Mouse (Mus musculus) frontal cortex, postnatal 10 days (tissue): ENCODE measurements around the gene Syt8.
"Not testable (repeated sequence)": the region's sequence is repeated elsewhere in the genome, so short reads cannot be mapped to it uniquely, and the experiment has no call there.

Source experiments
- DNase-seq, 2 experiments: peaks; one replicate each; pipeline ENCODE4 v3.0.0; 2022; ENCODE audit warnings: low spot score in 2 of 2, mixed read lengths in 1 of 2

Syt8 gene

DNA sequence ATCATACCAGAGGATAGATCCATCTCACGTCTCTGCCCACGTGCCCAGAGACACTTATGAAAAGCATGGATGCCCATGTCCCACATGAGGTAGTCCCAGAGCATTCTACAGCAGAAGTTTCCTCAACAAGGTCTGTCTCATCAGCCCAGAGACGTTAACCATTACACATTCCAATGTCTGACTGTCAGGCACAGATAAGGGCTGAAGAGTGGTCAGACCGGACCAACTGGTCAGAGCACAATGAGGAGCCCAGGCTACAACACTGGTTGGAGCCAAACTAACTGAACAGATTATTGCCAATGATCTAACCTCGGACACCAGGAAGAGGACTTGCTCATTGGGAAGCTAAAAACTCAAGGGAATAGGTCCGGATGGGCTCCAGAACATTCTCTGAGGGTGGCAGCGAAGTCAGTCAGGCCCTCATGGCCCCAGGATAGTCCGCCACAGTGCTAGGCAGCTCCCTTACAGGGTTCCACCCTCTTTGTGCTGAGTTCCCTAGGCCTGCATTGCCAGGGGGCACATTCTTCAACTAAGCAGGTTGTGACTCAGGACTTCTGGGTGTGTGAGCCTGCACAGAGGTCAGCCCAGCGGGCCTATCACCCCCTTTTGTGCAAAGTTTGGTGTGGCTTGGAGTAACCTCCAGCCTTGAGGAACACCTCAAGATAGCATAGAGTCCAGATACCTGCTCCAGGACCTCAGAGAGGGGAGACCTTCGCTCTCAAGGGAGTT lies at the start of gene Syt8:
Gene Syt8, plus strand, starts transcription at position 714 of the 729 bp plus-strand sequence.
- DNase-seq = no peak

GRCm38 (mm10) chr7:142385742-142386403 lies 48.8 kb upstream of the Syt8 start:
- DNase-seq = no peak

- no peak for DNase-seq
These were observed 47.9 kb upstream of the Syt8 start for GRCm38 (mm10) chr7:142386621-142387201.

- peak; percentile 96 to 97 for DNase-seq
These were observed 47.1 kb upstream of the Syt8 start, which contains the start of gene Ctsd for GRCm38 (mm10) chr7:142387419-142388148. Gene Ctsd (minus strand): TSS chr7:142388038.

DNA sequence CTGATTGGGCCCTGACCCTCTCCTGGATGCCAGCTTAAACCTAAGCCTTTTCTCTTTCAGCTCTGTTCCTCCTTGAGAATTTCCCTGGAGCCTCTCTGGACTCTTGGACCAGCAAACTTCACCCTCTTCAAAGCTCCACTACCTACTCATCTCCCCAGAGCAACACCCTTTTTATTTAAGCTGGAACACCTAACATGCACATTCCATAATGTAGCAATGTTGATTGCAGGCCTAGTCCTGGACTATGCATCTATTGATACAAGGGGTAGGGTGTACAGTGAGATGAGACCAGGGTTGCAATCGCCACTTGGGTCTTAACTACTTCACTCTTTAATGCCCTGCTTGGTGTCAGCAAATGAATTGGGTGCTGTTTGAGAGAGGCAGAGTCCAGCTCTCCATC lies 46.5 kb upstream of the Syt8 start:
- DNase-seq = no peak

DNA sequence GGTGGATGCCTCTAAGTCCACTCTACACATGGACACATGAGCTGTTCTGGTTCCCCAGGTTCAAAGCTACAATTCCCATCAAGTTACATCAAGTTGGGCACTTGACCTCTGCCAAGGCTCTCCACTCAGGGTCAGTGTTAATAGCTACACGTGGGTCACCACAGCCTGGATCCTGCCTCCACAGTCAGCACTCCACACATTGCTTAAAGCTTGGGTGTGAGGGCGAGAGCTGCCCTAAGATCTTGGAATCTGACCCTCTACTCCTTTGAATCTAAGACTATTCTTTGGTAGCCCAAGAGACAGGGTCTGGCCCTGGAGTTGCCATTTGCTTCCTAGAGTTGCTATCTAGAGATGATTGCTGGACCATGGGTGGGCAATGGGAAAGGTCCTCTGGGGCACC lies 45.9 kb upstream of the Syt8 start:
- no peak for DNase-seq

DNA sequence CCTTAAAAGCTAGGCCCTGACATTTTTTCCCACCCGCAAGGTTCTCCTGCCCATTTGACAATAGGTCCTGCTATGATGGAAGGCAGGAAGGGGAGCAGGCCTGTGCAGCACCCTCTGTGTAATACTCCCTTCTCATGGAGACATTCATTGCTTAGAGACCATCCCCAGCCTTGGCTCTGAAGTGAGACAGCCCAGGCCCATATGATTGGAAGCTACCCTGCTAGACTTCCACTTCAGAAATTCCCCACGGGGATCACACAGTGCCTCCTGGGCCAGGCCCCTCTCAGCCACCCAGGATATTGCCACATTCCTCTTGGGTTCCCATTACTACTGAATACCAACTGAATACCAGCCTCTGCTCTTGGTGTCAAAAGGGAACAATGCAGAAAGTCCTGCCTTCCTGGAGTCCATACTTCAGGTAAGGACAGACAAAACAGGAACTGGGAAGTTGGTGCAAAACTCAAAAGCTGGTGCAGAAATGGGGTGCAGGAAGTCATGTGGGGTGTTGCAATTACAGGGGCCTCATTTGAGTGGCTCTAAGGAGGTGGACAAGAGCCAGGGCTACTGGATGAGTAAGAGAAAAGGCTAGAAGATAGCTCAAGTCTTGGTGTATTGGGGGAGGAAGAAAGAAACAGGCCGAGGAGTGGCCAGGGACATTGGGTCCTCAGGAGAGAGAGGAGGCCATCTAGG lies 44.5 kb upstream of the Syt8 start:
- no peak for DNase-seq

- no peak for DNase-seq
These were observed 43.5 kb upstream of the Syt8 start for GRCm38 (mm10) chr7:142391108-142391507.

- DNase-seq = no peak
These were observed 43.0 kb upstream of the Syt8 start for GRCm38 (mm10) chr7:142391609-142392008.

- no peak for DNase-seq
These were observed 41.5 kb upstream of the Syt8 start for GRCm38 (mm10) chr7:142393191-142393590.

- no peak for DNase-seq
These were observed 40.1 kb upstream of the Syt8 start for GRCm38 (mm10) chr7:142394261-142395190.

DNA sequence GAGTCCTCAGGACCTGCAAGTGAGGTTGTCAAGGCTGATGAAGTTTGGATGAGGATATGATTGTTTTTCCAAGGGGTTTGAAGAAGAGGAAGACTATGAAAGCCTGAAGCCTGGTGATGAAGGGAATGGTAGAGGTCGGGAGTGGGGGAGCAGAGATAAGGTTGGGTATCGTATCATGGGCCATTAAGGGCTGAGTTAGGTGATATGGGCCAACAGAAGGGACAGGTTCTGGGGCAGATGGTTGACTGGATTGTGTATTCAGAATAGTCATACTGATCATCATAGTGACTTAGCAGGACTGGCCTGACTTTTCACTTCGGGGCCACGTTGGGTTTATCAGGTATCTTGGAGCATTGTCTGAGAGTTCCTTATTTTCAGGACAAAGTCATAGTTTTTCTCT lies 39.2 kb upstream of the Syt8 start:
- DNase-seq = no peak

DNA sequence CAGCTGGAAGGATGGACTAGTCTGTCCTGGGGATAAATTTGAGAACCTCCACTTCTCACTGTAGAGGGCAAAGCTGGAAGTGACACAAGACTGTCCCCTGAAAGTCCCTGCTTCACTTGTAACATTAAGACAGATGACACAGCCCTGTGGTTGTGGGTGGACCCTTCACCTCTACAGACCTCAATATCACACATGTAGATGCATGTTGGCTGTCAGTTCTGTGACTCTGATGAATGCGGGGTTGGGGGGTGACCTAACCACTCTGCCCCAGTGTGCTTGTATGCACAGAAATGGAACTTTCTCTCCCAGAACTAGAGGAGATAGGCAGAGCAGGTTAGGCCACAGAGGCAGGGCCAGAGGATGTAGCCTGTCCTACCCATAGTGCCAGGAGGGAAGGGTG lies 38.0 kb upstream of the Syt8 start:
- DNase-seq = no peak

DNA sequence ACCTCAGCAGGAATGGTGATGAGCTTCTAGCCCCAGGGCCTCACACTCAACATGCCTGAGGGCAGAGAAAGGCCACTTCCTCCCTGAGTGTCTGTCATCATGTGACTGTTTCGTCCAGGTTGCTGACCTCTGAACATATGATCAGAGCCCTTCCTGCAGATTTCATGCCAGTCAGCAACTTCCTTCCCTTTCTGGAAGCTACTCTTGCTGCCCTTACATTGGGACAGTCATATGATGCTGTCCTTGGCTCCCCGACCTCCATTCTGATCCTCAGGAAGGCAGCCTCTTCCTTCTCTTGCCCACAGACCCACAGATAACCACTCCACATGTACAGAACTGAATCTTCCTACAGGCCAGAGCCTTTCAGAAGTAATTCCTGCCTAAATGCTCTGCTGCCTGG lies 36.6 kb upstream of the Syt8 start:
- DNase-seq = no peak

DNA sequence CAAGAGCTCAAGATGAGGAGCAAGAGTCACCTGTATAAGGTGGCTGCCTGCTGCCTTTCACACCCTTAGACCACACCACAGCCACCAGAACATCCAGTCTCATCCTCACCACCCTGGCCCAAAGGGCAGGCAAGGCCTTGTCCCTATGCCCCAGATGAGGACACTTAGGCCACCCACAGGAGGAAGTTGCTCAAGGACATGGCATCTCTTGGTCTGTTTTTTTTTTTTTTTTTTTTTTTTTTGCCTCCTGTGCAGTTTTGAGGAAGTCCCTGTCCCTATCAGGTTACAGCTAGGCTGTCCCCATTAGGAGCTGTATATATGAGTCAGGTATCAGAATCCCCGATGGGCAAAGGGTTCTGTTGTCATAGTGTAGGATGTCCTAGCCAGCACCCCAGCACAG lies 35.4 kb upstream of the Syt8 start:
- no peak for DNase-seq

- peak in 1 of 2 experiments; percentile 45 for DNase-seq
These were observed 34.4 kb upstream of the Syt8 start for GRCm38 (mm10) chr7:142400112-142400749.

- no peak for DNase-seq
These were observed 33.9 kb upstream of the Syt8 start for GRCm38 (mm10) chr7:142400750-142401142.

DNA sequence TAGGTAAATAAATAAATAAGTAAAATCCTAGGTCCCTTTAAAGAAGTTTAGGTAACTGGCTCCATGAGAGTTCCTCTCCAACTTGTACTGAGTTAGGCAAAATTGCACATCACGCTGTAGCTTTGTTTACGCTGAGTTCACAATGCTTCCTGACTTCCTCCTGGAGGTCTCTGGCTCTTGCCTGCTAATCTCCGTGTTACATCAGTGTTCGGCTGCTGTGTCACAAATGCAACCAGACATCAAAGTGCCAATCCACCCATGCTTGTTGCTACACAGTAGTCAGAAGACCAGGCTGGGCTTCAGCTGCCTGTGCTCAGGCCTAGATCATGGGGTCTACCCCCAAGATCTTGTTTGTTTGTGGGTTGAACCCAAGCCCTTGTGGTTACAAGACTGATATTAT lies 31.1 kb upstream of the Syt8 start:
- DNase-seq = no peak

DNA sequence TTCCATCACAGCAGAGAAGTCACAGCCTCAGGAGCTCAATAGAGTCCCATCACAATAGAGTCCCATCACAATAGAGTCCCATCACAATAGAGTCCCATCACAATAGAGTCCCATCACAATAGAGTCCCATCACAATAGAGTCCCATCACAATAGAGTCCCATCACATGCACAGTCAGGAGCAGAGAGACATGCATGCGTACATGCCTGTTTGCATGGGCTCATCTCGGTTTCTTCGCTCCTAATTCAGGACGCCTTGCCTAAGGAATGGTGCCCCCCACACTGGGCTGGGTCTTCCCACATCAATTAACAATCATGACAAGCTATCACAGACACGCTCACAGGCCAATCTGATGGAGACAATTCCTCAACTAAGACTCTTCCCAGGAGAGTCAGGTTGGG lies 29.5 kb upstream of the Syt8 start:
- not testable (repeated sequence) for DNase-seq

DNA sequence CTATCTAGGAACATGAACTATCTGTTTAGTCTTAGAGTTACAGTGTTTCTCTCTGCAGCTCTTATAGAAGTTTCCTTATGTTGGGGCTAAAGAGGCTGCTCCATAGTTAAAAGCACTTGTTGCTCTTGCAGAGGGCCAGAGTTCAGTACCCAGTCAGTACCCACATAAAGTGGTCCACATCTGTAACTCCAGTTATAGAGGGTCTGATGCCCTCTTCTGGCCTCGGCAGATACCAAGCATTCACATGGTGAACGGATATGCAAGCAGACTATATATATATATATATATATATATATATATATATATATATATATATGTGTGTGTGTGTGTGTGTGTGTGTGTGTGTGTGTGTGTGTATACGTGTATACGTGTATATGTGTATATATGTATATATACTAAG lies 26.7 kb upstream of the Syt8 start:
- no peak for DNase-seq
